9 mouse cellular contexts compared by ENCODE assay signal in the genomic region with DNA sequence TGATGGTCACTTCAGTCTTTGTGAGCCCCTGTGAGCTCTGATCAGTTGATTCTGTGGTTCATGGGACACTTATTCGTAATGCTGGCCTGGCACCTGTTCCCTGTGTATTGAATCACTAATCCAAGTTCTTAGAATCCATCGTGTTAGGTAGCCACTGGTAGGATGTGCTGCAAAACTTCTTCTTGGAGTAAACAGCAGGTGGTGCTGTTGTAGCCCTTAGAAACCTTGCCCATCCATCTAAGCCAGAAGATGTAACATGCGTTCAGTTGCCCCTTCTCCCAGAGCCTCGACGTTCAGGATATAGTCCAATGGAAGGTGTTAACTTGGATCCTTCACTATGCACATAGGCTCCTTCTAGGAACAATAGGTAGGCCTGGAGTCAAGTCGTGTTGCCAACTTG. TPM values are rescaled to one million over a fixed set of nuclear protein-coding genes. Genes with fewer than 3 reads are reported as not detected.
DNase-seq lines count a peak whose midpoint lies in the region; TF ChIP-seq lines count a peak whose summit lies in the region.
"Had no signal": no experiment of that assay in that cellular context is flagged by ENCODE, and none has a peak within 500 bp of the region (broad histone marks: within the 10 kb centered on the region; RNA-seq: fewer than 3 reads in every experiment).

No protein-coding gene starts in this region.

- H3K4me3 ChIP-seq in spleen, adult 2 months (ENCODE audit: extremely low read depth, insufficient read depth, insufficient read length): no peak overlapping the region

- peak; percentile 8 for DNase-seq in embryo, embryonic 10 days (ENCODE audit: low spot score)
- no peak for DNase-seq in embryo, embryonic 11 days
- DNase-seq in spleen, adult 2 months (ENCODE audit: low read depth in 1 of 2, low spot score in 2 of 2): peak; percentile 12 to 40
- no peak for DNase-seq in spleen, postnatal 14 days (ENCODE audit: low spot score in 2 of 2)
- DNase-seq in lung, postnatal 14 days: peak; percentile 20
- peak; percentile 19 to 22 for DNase-seq in thymus, postnatal 36 days
- no peak for DNase-seq in ovary, postnatal 36 days (ENCODE audit: low spot score)
- DNase-seq in urinary bladder, postnatal 4 days (ENCODE audit: low spot score in 2 of 2): no peak
- DNase-seq: kidney, adult 18-20 months had no signal

- H3K4me1 ChIP-seq in spleen, adult 2 months (ENCODE audit: control insufficient read depth, insufficient read depth, insufficient read length): peaks cover 6% of the 10 kb centered on the region; the same call in 1 of the 2 replicates

- 48% methylated on average over 6 of the region's 6 CpGs for WGBS in spleen, adult 2 months

- peak; percentile 29; the same call in 1 of the 2 replicates for TF ChIP-seq CTCF in spleen, adult 2 months (IDR thresholded peaks at IDR 0.05; ENCODE audit: extremely low read depth, insufficient read depth, insufficient read length, insufficient replicate concordance)

- no peaks in the 10 kb centered on the region for H3K27me3 ChIP-seq in spleen, adult 2 months (ENCODE audit: control insufficient read depth, insufficient read depth, low read length)

- H3K36me3 ChIP-seq in spleen, adult 2 months (ENCODE audit: control insufficient read depth, insufficient read depth, low read length): no peaks in the 10 kb centered on the region; the same call in 1 of the 2 replicates

- no peak for TF ChIP-seq POLR2A in spleen, adult 2 months (IDR thresholded peaks at IDR 0.05; ENCODE audit: low read depth, low read length)

- H3K27ac ChIP-seq in spleen, adult 2 months (ENCODE audit: insufficient read depth, low read length): no peak overlapping the region

RNA-seq across cellular contexts. Expression of a gene that starts 2.2 kb away (rescaled TPM):
- polyA plus RNA-seq in spleen, adult 2 months (2012; rRNA removed): 3.8 and 4.6 TPM in 2 replicates

RNA-seq across cellular contexts. Expression of a gene that starts 27.8 kb away (rescaled TPM):
- polyA plus RNA-seq in spleen, adult 2 months (2012; rRNA removed): 0.22 and 0.26 TPM in 2 replicates

Comparison
In these comparisons a context has a peak if more than half of its experiments do, and no peak if none do; other contexts are left out.
1. DNase-seq: peak in embryo, embryonic 10 days (single experiment), spleen, adult 2 months (2 of 2), lung, postnatal 14 days (single experiment) and thymus, postnatal 36 days (2 of 2); none in embryo, embryonic 11 days (single experiment), spleen, postnatal 14 days (0 of 2), ovary, postnatal 36 days (single experiment) and urinary bladder, postnatal 4 days (0 of 2).